Mouse (Mus musculus) hindbrain, embryonic 13.5 days (tissue): ENCODE measurements at regions not wholly inside any gene's neighbourhood (a gene's known extent, or its start where the extent isn't known, plus 50 kb on each side); places are given as distances from the start of the nearest gene placed in this dataset.

ENCODE experiments used
- ATAC-seq: fragments of 200-750 bp; cut with Nextera tagmentation; 2 replicates; pipeline ENCODE4 v1.8.0; 2017; ENCODE audit warnings: moderate TSS enrichment; ENCODE audit not compliant: low FRiP score
- H3K27ac ChIP-seq: fragments of 300-500 bp; sonication (generic); 2 replicates; pipeline ENCODE4 v1.5.1; 2015; ENCODE audit warnings: inconsistent platforms, mild to moderate bottlenecking, moderate library complexity
- H3K27me3 ChIP-seq: fragments of 300-500 bp; sonication (generic); 2 replicates; pipeline ENCODE4 v1.6.1; 2015; ENCODE audit warnings: mild to moderate bottlenecking, inconsistent platforms
- H3K36me3 ChIP-seq: fragments of 300-500 bp; sonication (generic); 2 replicates; pipeline ENCODE4 v1.6.1; 2015; ENCODE audit warnings: mild to moderate bottlenecking, inconsistent platforms
- H3K4me1 ChIP-seq: fragments of 300-500 bp; sonication (generic); replicated peaks from 2 replicates; pipeline ENCODE4 v1.6.1; 2015; ENCODE audit warnings: inconsistent platforms
- H3K4me2 ChIP-seq: fragments of 300-500 bp; sonication (generic); 2 replicates; pipeline ENCODE4 v1.6.1; 2015; ENCODE audit warnings: inconsistent platforms, mild to moderate bottlenecking, moderate library complexity
- H3K4me3 ChIP-seq: fragments of 300-500 bp; sonication (generic); 2 replicates; pipeline ENCODE4 v1.5.1; 2015; ENCODE audit warnings: mild to moderate bottlenecking, inconsistent platforms
- H3K9ac ChIP-seq: fragments of 300-500 bp; sonication (generic); 2 replicates; pipeline ENCODE4 v1.6.1; 2015; ENCODE audit warnings: mild to moderate bottlenecking, inconsistent platforms
- H3K9me3 ChIP-seq: fragments of 300-500 bp; sonication (generic); 2 replicates; pipeline ENCODE4 v1.6.1; 2016; ENCODE audit warnings: inconsistent platforms
- WGBS: fragments of 180-500 bp; shearing (Covaris S2); methylation state at CpG from one replicate; pipeline ENCODE4 v1.1.7; 2015; 5-methylcytosine and 5-hydroxymethylcytosine counted together

- Histone ChIP-seq H3K4me1 (peaks cover 57% of the 10 kb centered on the region), H3K4me2 (no peak overlapping the region), H3K27ac (peak overlapping the region; percentile 76), H3K27me3 (no peaks in the 10 kb centered on the region), H3K36me3 (no peaks in the 10 kb centered on the region), H3K4me3 (no peak overlapping the region), H3K9me3 (no peaks in the 10 kb centered on the region), H3K9ac (no peak overlapping the region)
- WGBS = 55% methylated on average over 1 of the region's 1 CpGs
- ATAC-seq = no peak
Measured at GRCm38 (mm10) chr1:194224046-194224445, 394.0 kb upstream of the Plxna2 start.

DNA sequence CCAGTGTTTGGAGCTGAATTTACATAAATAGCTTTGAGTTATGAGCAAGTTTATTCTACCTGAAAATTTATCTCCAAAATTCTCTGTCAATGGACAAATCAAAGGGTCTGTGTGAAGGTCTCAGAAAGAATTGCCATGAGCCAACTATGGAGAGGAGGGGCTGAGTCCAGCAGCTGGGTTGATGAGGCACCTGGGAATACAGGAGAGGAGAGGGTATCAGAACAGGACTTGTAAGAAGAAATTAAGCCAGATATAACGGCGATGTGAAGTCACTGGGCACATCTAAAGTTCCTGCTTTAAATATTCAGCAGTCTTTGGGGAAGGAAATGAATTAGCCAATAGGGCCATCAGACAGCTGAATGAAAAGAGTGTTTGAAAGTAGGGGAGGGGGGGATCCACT, 394.4 kb upstream of the Plxna2 start:
- WGBS = 16% methylated on average over 2 of the region's 2 CpGs
- no peak overlapping the region for H3K4me3 ChIP-seq
- peak; percentile 22; the same call in 1 of the 2 replicates for ATAC-seq
- no peak overlapping the region for H3K9ac ChIP-seq
- no peaks in the 10 kb centered on the region for H3K9me3 ChIP-seq
- H3K27ac ChIP-seq = peak overlapping the region; percentile 76
- H3K27me3 ChIP-seq = no peaks in the 10 kb centered on the region
- H3K4me2 ChIP-seq = no peak overlapping the region
- H3K4me1 ChIP-seq = peaks cover 57% of the 10 kb centered on the region
- no peaks in the 10 kb centered on the region for H3K36me3 ChIP-seq

- H3K4me2 ChIP-seq = no peak overlapping the region
- WGBS = 1% methylated on average over 9 of the region's 9 CpGs
- H3K36me3 ChIP-seq = no peaks in the 10 kb centered on the region
- H3K27ac ChIP-seq = peak overlapping the region; percentile 76
- ATAC-seq = peak; percentile 84
- no peaks in the 10 kb centered on the region for H3K27me3 ChIP-seq
- no peak overlapping the region for H3K4me3 ChIP-seq
- no peaks in the 10 kb centered on the region for H3K9me3 ChIP-seq
- H3K9ac ChIP-seq = no peak overlapping the region
- peaks cover 51% of the 10 kb centered on the region for H3K4me1 ChIP-seq
Measured at GRCm38 (mm10) chr1:194223015-194223414, 395.0 kb upstream of the Plxna2 start.

GRCm38 (mm10) chr1:194208034-194209000, 409.7 kb upstream of the Plxna2 start:
- peak overlapping the region; percentile 79 for H3K27ac ChIP-seq

GRCm38 (mm10) chr1:194197516-194197915, 420.5 kb upstream of the Plxna2 start:
- H3K36me3 ChIP-seq = no peaks in the 10 kb centered on the region
- no peak overlapping the region for H3K27ac ChIP-seq
- 38% methylated on average over 2 of the region's 2 CpGs for WGBS
- H3K9ac ChIP-seq = no peak overlapping the region
- no peaks in the 10 kb centered on the region for H3K27me3 ChIP-seq
- H3K4me2 ChIP-seq = no peak overlapping the region
- no peak for ATAC-seq
- H3K4me3 ChIP-seq = no peak overlapping the region
- 0 out of 2 replicates have a peak, but pooled peaks cover 4% of the 10 kb centered on the region for H3K4me1 ChIP-seq
- H3K9me3 ChIP-seq = no peaks in the 10 kb centered on the region

More at GRCm38 (mm10) chr1:194208034-194209000, 409.7 kb upstream of the Plxna2 start:
- peak; percentile 79 for ATAC-seq
- peaks cover 21% of the 10 kb centered on the region for H3K4me1 ChIP-seq
- no peaks in the 10 kb centered on the region for H3K27me3 ChIP-seq
- H3K4me3 ChIP-seq = no peak overlapping the region
- H3K9me3 ChIP-seq = no peaks in the 10 kb centered on the region
- WGBS = 19% methylated on average over 14 of the region's 14 CpGs
- H3K4me2 ChIP-seq = peak overlapping the region; percentile 26; the same call in 1 of the 2 replicates
- H3K9ac ChIP-seq = peak overlapping the region; percentile 51; the same call in 1 of the 2 replicates
- no peaks in the 10 kb centered on the region for H3K36me3 ChIP-seq

GRCm38 (mm10) chr1:194182293-194182692, 435.7 kb upstream of the Plxna2 start:
- H3K36me3 ChIP-seq = no peaks in the 10 kb centered on the region
- no peaks in the 10 kb centered on the region for H3K27me3 ChIP-seq
- no peak overlapping the region for H3K4me3 ChIP-seq
- ATAC-seq = no peak
- H3K9me3 ChIP-seq = no peaks in the 10 kb centered on the region
- H3K4me2 ChIP-seq = no peak overlapping the region
- no peak overlapping the region for H3K27ac ChIP-seq
- no peak overlapping the region for H3K9ac ChIP-seq
- H3K4me1 ChIP-seq = no peaks in the 10 kb centered on the region
- WGBS = 94% methylated on average over 2 of the region's 2 CpGs

- H3K9me3 ChIP-seq = no peaks in the 10 kb centered on the region
- no peak overlapping the region for H3K4me2 ChIP-seq
- no peak for ATAC-seq
- H3K36me3 ChIP-seq = no peaks in the 10 kb centered on the region
- H3K4me3 ChIP-seq = no peak overlapping the region
- WGBS = 50% methylated on average over 4 of the region's 4 CpGs
- H3K27ac ChIP-seq = no peak overlapping the region; the same call in 1 of the 2 replicates
- H3K9ac ChIP-seq = no peak overlapping the region
- H3K27me3 ChIP-seq = no peaks in the 10 kb centered on the region
- H3K4me1 ChIP-seq = peaks cover 8% of the 10 kb centered on the region
Measured at GRCm38 (mm10) chr1:194161469-194161868, 456.5 kb upstream of the Plxna2 start.

DNA sequence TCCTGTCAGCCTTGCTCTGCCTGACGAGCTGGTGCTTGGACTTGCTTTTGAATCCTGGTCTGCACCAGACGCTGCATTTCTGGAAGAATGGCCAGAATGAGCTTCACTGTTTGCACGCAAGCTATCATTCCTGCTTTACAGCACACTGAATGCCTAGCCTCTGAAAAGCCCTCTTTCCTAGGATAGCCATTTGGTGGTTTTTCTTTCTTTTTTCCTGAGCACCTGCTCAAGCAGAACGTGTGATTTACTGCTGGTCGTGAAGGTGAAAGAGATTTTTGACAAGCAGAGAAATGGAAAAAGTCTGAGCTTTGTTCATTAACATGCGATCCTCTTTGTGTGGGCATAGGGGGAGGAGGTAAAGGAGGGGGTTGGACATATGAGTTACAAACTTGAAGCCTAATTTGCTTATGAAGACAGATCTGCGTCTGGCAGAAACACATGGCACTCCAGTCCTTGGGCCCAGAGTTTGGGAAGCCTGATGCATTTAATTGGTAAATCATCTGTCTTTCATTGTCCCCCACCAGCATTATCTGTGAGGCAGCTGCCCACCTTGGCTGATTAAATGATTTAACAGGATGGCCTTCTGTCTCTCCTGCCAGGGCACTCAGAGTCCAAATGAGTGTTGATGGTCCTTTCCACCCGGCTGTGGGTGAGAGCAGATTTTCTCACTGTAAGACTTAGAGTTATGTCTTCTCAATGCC, 457.1 kb upstream of the Plxna2 start:
- 18% methylated on average over 8 of the region's 8 CpGs for WGBS
- Histone ChIP-seq H3K27ac (peak overlapping the region; percentile 76), H3K4me3 (no peak overlapping the region)

GRCm38 (mm10) chr1:194157268-194157667, 460.8 kb upstream of the Plxna2 start:
- no peak for ATAC-seq
- H3K4me1 ChIP-seq = peaks cover 8% of the 10 kb centered on the region
- WGBS = 89% methylated on average over 6 of the region's 6 CpGs
- H3K9me3 ChIP-seq = no peaks in the 10 kb centered on the region
- no peak overlapping the region for H3K27ac ChIP-seq
- H3K36me3 ChIP-seq = no peaks in the 10 kb centered on the region
- no peaks in the 10 kb centered on the region for H3K27me3 ChIP-seq
- no peak overlapping the region for H3K9ac ChIP-seq
- no peak overlapping the region for H3K4me2 ChIP-seq
- no peak overlapping the region for H3K4me3 ChIP-seq

More for the DNA sequence above, 457.1 kb upstream of the Plxna2 start:
- Histone ChIP-seq H3K4me2 (peak overlapping the region; percentile 10; the same call in 1 of the 2 replicates), H3K4me1 (peaks cover 8% of the 10 kb centered on the region), H3K9me3 (no peaks in the 10 kb centered on the region), H3K36me3 (no peaks in the 10 kb centered on the region), H3K27me3 (no peaks in the 10 kb centered on the region), H3K9ac (no peak overlapping the region)
- peak; percentile 69 for ATAC-seq

- H3K27me3 ChIP-seq = no peaks in the 10 kb centered on the region
- H3K4me2 ChIP-seq = no peak overlapping the region
- no peak overlapping the region for H3K9ac ChIP-seq
- H3K4me1 ChIP-seq = no peaks in the 10 kb centered on the region
- WGBS = 73% methylated on average over 11 of the region's 11 CpGs
- H3K36me3 ChIP-seq = no peaks in the 10 kb centered on the region
- no peak overlapping the region for H3K27ac ChIP-seq
- ATAC-seq = no peak
- no peaks in the 10 kb centered on the region for H3K9me3 ChIP-seq
- H3K4me3 ChIP-seq = no peak overlapping the region
Measured at GRCm38 (mm10) chr1:194148416-194149364, 469.3 kb upstream of the Plxna2 start.

GRCm38 (mm10) chr1:194117631-194118360, 500.2 kb upstream of the Plxna2 start:
- H3K9me3 ChIP-seq = no peaks in the 10 kb centered on the region
- no peaks in the 10 kb centered on the region for H3K36me3 ChIP-seq
- no peak overlapping the region for H3K27ac ChIP-seq
- 71% methylated on average over 4 of the region's 4 CpGs for WGBS
- H3K4me3 ChIP-seq = no peak overlapping the region
- no peaks in the 10 kb centered on the region; the same call in 1 of the 2 replicates for H3K4me1 ChIP-seq
- H3K4me2 ChIP-seq = no peak overlapping the region
- no peaks in the 10 kb centered on the region for H3K27me3 ChIP-seq
- ATAC-seq = no peak
- no peak overlapping the region for H3K9ac ChIP-seq
